Mouse (Mus musculus) G1E (cell line): ENCODE results near the gene Akap7. TPM values are rescaled to one million over a fixed set of nuclear protein-coding genes. Genes with fewer than 3 reads are reported as not detected.

Experiments used
- ATAC-seq: 2 replicates; pipeline ENCODE4 v1.8.0; 2016; ENCODE audit warnings: mild to moderate bottlenecking; ENCODE audit not compliant: insufficient number of reproducible peaks, poor library complexity, low FRiP score, severe bottlenecking; ENCODE audit errors: extremely low read depth
- DNase-seq: peaks from one replicate; pipeline ENCODE4 v3.0.0; 2012; ENCODE audit warnings: low spot score
- H3K27me3 ChIP-seq: 2 replicates; pipeline ENCODE4 v1.6.1; 2012; ENCODE audit warnings: mild to moderate bottlenecking, low read length, inconsistent platforms; ENCODE audit not compliant: insufficient read depth
- H3K36me3 ChIP-seq: replicated peaks from 2 replicates; pipeline ENCODE3; 2012; ENCODE audit warnings: mild to moderate bottlenecking, inconsistent platforms
- H3K4me1 ChIP-seq: 2 replicates; pipeline ENCODE4 v1.6.1; 2012; ENCODE audit warnings: low read depth, low read length, inconsistent platforms, mixed read lengths; ENCODE audit not compliant: insufficient read depth
- H3K4me3 ChIP-seq: 2 replicates; pipeline ENCODE4 v1.5.1; 2012; ENCODE audit warnings: low read depth, mild to moderate bottlenecking, inconsistent platforms, low read length, moderate library complexity, mixed read lengths
- H3K9me3 ChIP-seq: replicated peaks from 2 replicates; pipeline ENCODE4 v1.6.1; 2012; ENCODE audit warnings: inconsistent platforms
- CTCF ChIP-seq: IDR thresholded peaks from 2 replicates; pipeline ENCODE4 v1.5.1; 2012; ENCODE audit warnings: low read depth, low read length, inconsistent platforms, mixed read lengths
- GATA1 ChIP-seq: IDR thresholded peaks from 2 replicates; pipeline ENCODE4 v1.6.1; 2012; ENCODE audit warnings: borderline replicate concordance, low read length, inconsistent platforms, mixed read lengths
- GATA2 ChIP-seq: IDR thresholded peaks from 2 replicates; pipeline ENCODE4 v1.6.1; 2012; ENCODE audit warnings: low read depth, low read length, inconsistent platforms, borderline replicate concordance
- POLR2AphosphoS5 ChIP-seq: IDR thresholded peaks from 2 replicates; pipeline ENCODE4 v1.6.1; 2012; ENCODE audit warnings: low read depth, low read length, inconsistent platforms; ENCODE audit not compliant: insufficient replicate concordance
- TAL1 ChIP-seq: conservative IDR thresholded peaks from 2 replicates; pipeline ENCODE4 v1.6.1; 2012; ENCODE audit warnings: low read depth, low read length, inconsistent platforms, mixed read lengths
- polyA plus RNA-seq: library from polyadenylated mRNA; stranded (reverse); fragments of >175 nt; gene quantifications from 2 replicates; pipeline ENCODE4 v1.2.3, GENCODE M21; 2012
- total RNA-seq, 2 experiments: library from RNA; stranded (forward) in 1 of 2; stranded (reverse) in 1 of 2; fragments of 200-1000 nt in 1 of 2; fragments of >200 nt in 1 of 2; fragmentation: Nextera tagmentation in 1 of 2; gene quantifications; 2 replicates each; pipeline ENCODE4 v1.2.3; 2014 to 2017

The Akap7 gene
- total and polyA plus RNA-seq, 3 experiments: 0.27 TPM; not detected in 2

GRCm38 (mm10) chr10:25207866-25208265, 99.8 kb downstream of the Akap7 start:
- no peak for DNase-seq
- Histone ChIP-seq H3K27me3 (peaks cover 11% of the 10 kb centered on the region), H3K36me3 (no peaks in the 10 kb centered on the region), H3K9me3 (no peaks in the 10 kb centered on the region), H3K4me1 (peaks cover 2% of the 10 kb centered on the region; the same call in 1 of the 2 replicates), H3K4me3 (no peak overlapping the region)
- ATAC-seq: 0 out of 2 replicates have a peak, but pooled peaks have one; percentile 15
- TF ChIP-seq CTCF: no peak
- TF ChIP-seq POLR2AphosphoS5: no peak
- TF ChIP-seq TAL1: no peak
- no peak for TF ChIP-seq GATA1

GRCm38 (mm10) chr10:25200691-25201090, 107.0 kb downstream of the Akap7 start:
- no peak for TF ChIP-seq TAL1
- TF ChIP-seq CTCF: no peak
- no peak for TF ChIP-seq POLR2AphosphoS5
- TF ChIP-seq GATA1: no peak
- TF ChIP-seq GATA2: no peak
- DNase-seq: no peak

GRCm38 (mm10) chr10:25199510-25200353, 107.9 kb downstream of the Akap7 start:
- Histone ChIP-seq H3K9me3 (no peaks in the 10 kb centered on the region), H3K4me3 (no peak overlapping the region), H3K36me3 (no peaks in the 10 kb centered on the region), H3K4me1 (peaks cover 21% of the 10 kb centered on the region), H3K27me3 (peaks cover 12% of the 10 kb centered on the region)
- ATAC-seq (no peak), DNase-seq (no peak)
- no peak for TF ChIP-seq TAL1
- TF ChIP-seq GATA1: no peak
- no peak for TF ChIP-seq POLR2AphosphoS5
- TF ChIP-seq CTCF: no peak
- TF ChIP-seq GATA2: no peak

More at GRCm38 (mm10) chr10:25200691-25201090, 107.0 kb downstream of the Akap7 start:
- no peaks in the 10 kb centered on the region for H3K36me3 ChIP-seq
- peaks cover 20% of the 10 kb centered on the region for H3K4me1 ChIP-seq
- ATAC-seq: no peak
- no peaks in the 10 kb centered on the region for H3K9me3 ChIP-seq
- no peak overlapping the region for H3K4me3 ChIP-seq
- H3K27me3 ChIP-seq: peaks cover 12% of the 10 kb centered on the region

- Histone ChIP-seq H3K4me3 (no peak overlapping the region), H3K4me1 (peaks cover 21% of the 10 kb centered on the region), H3K9me3 (no peaks in the 10 kb centered on the region), H3K36me3 (no peaks in the 10 kb centered on the region), H3K27me3 (peaks cover 12% of the 10 kb centered on the region)
- ATAC-seq (no peak), DNase-seq (no peak)
- TF ChIP-seq GATA1: no peak
- no peak for TF ChIP-seq CTCF
- no peak for TF ChIP-seq TAL1
- no peak for TF ChIP-seq GATA2
- no peak for TF ChIP-seq POLR2AphosphoS5
These were observed 109.1 kb downstream of the Akap7 start for GRCm38 (mm10) chr10:25198575-25198974.

- Histone ChIP-seq H3K9me3 (no peaks in the 10 kb centered on the region), H3K4me3 (no peak overlapping the region), H3K4me1 (peaks cover 22% of the 10 kb centered on the region), H3K27me3 (peaks cover 12% of the 10 kb centered on the region), H3K36me3 (no peaks in the 10 kb centered on the region)
- DNase-seq (no peak), ATAC-seq (no peak)
- TF ChIP-seq POLR2AphosphoS5 (no peak), CTCF (no peak), GATA1 (no peak), GATA2 (no peak), TAL1 (no peak)
These were observed 109.6 kb downstream of the Akap7 start for GRCm38 (mm10) chr10:25198048-25198447.

- ATAC-seq: peak; percentile 66
- no peak for DNase-seq
These were observed 115.2 kb downstream of the Akap7 start for GRCm38 (mm10) chr10:25192180-25193073.

More at GRCm38 (mm10) chr10:25192180-25193073, 115.2 kb downstream of the Akap7 start:
- no peak for TF ChIP-seq GATA2
- no peak for TF ChIP-seq CTCF
- no peak for TF ChIP-seq POLR2AphosphoS5
- no peak for TF ChIP-seq TAL1
- TF ChIP-seq GATA1: no peak
- Histone ChIP-seq H3K9me3 (no peaks in the 10 kb centered on the region), H3K4me1 (peaks cover 27% of the 10 kb centered on the region), H3K4me3 (no peak overlapping the region; the same call in 1 of the 2 replicates), H3K36me3 (no peaks in the 10 kb centered on the region), H3K27me3 (no peaks in the 10 kb centered on the region)
